Mouse (Mus musculus) midbrain, embryonic 16.5 days (tissue): ENCODE results near the gene Cfap44. TPM values are rescaled to one million over a fixed set of nuclear protein-coding genes. Genes with fewer than 3 reads are reported as not detected.

Source experiments
- ATAC-seq: fragments of 200-750 bp; cut with Nextera tagmentation; 2 replicates; pipeline ENCODE4 v1.8.0; 2017; ENCODE audit warnings: moderate TSS enrichment
- H3K27ac ChIP-seq: fragments of 300-500 bp; sonication (generic); 2 replicates; pipeline ENCODE4 v1.5.1; 2014; ENCODE audit warnings: mild to moderate bottlenecking, low read length, mixed read lengths
- H3K27me3 ChIP-seq: fragments of 300-500 bp; sonication (generic); 2 replicates; pipeline ENCODE4 v1.6.1; 2014; ENCODE audit warnings: low read depth, low read length, mixed read lengths; ENCODE audit not compliant: control insufficient read depth, insufficient read depth
- H3K36me3 ChIP-seq: fragments of 300-500 bp; sonication (generic); 2 replicates; pipeline ENCODE4 v1.6.1; 2014; ENCODE audit warnings: mild to moderate bottlenecking, low read length, moderate library complexity, mixed read lengths; ENCODE audit not compliant: control insufficient read depth, insufficient read depth
- H3K4me1 ChIP-seq: fragments of 300-500 bp; sonication (generic); 2 replicates; pipeline ENCODE4 v1.6.1; 2014; ENCODE audit warnings: mild to moderate bottlenecking, low read length, mixed read lengths; ENCODE audit not compliant: control insufficient read depth, insufficient read depth
- H3K4me2 ChIP-seq: fragments of 300-500 bp; sonication (generic); 2 replicates; pipeline ENCODE4 v1.6.1; 2014; ENCODE audit warnings: mild to moderate bottlenecking, low read length, mixed read lengths
- H3K4me3 ChIP-seq: fragments of 300-500 bp; sonication (generic); 2 replicates; pipeline ENCODE4 v1.5.1; 2014; ENCODE audit warnings: low read depth, mild to moderate bottlenecking, low read length, moderate library complexity, mixed read lengths
- H3K9ac ChIP-seq: fragments of 300-500 bp; sonication (generic); 2 replicates; pipeline ENCODE4 v1.6.1; 2014; ENCODE audit warnings: low read depth, low read length, mixed read lengths
- H3K9me3 ChIP-seq: fragments of 300-500 bp; sonication (generic); replicated peaks from 2 replicates; pipeline ENCODE4 v1.6.1; 2014; ENCODE audit warnings: mild to moderate bottlenecking, low read length, mixed read lengths; ENCODE audit not compliant: control insufficient read depth, poor library complexity, severe bottlenecking
- WGBS: fragments of 180-500 bp; shearing (Covaris S2); extraction: QIAGEN DNeasy Blood & Tissue Kit; methylation state at CpG from one replicate; pipeline ENCODE4 v1.1.7; 2014; 5-methylcytosine and 5-hydroxymethylcytosine counted together
- polyA plus RNA-seq: library from polyadenylated mRNA; unstranded; fragments of >200 nt; fragmentation: Nextera tagmentation; extraction: Ambion mirVana; gene quantifications from 2 replicates; pipeline ENCODE4 v1.2.1, GENCODE M21; 2015

Gene Cfap44
- polyA plus RNA-seq, 1 experiment from 2014 or later, result 7.0 TPM

DNA sequence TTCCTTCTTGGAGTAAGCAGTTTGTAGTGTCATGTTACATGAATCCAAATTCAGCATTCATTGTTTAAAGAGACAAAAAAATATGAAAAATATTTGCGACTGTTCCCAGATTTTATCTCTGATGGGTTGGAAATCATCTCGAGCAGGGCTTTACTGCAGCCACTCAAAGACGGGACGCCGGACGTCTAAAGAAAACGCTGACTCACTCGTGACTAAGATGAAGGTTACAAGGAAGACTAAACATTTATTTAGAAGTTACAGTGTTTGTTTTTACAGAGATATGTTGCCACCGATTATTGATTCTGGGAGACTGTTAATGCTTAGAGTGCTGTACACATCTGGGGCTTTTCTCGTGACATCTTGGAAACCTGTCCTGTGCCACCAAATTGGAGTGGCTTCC lies 90.2 kb downstream of the Cfap44 start:
- no peaks in the 10 kb centered on the region for H3K9me3 ChIP-seq
- WGBS, result 83% methylated on average over 10 of the region's 10 CpGs
- no peak overlapping the region for H3K4me2 ChIP-seq
- no peaks in the 10 kb centered on the region for H3K36me3 ChIP-seq
- no peaks in the 10 kb centered on the region for H3K27me3 ChIP-seq
- no peak overlapping the region for H3K9ac ChIP-seq
- no peak for ATAC-seq
- no peak overlapping the region for H3K4me3 ChIP-seq
- peaks cover 3% of the 10 kb centered on the region for H3K4me1 ChIP-seq
- no peak overlapping the region for H3K27ac ChIP-seq

DNA sequence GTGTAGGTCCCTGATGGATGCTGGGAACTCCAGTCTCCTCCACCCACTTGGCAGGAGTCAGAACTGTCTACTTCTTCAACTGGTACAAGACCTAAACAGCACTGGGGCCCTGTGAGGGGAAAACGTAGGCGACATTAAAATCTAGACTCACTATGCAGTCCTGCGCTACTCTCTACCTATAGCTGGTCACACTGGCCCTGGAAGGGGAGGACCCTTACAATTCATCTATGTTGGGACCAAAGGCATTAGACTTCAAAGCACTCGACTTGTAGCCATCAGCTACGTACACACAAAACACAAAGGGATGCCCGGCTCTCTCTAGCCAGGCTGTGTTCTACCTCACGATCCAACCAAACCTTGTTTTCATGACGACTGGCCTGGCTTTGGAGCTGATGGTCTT lies 91.1 kb downstream of the Cfap44 start:
- H3K4me2 ChIP-seq, result no peak overlapping the region
- H3K27ac ChIP-seq, result no peak overlapping the region
- H3K9ac ChIP-seq, result no peak overlapping the region
- ATAC-seq, result no peak
- H3K4me3 ChIP-seq, result no peak overlapping the region
- no peaks in the 10 kb centered on the region for H3K9me3 ChIP-seq
- H3K27me3 ChIP-seq, result no peaks in the 10 kb centered on the region
- no peaks in the 10 kb centered on the region for H3K36me3 ChIP-seq
- 70% methylated on average over 8 of the region's 8 CpGs for WGBS
- H3K4me1 ChIP-seq, result peaks cover 3% of the 10 kb centered on the region

DNA sequence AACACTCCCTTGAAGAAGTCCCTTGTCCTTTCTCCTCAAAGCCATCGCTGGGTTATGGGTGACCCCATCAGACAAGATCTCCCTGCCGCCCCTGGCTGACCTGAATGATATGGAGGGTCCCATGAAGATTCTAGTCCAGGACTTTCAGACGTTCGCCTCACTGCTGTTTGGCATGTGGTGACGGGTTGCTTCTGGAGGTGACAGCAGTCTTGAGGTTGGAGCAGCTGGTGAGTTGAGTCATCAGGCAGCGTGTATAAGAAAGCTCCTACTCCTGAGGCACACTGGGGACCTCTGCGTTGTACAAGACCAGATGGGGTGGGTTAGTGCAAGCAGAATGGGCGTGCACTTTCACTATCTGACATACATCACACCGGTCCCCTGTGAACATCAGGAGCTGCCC lies 92.0 kb downstream of the Cfap44 start:
- no peaks in the 10 kb centered on the region for H3K9me3 ChIP-seq
- no peaks in the 10 kb centered on the region for H3K27me3 ChIP-seq
- H3K4me1 ChIP-seq, result peaks cover 3% of the 10 kb centered on the region
- WGBS, result 79% methylated on average over 9 of the region's 9 CpGs
- no peak for ATAC-seq
- H3K27ac ChIP-seq, result no peak overlapping the region
- no peak overlapping the region for H3K4me3 ChIP-seq
- no peaks in the 10 kb centered on the region for H3K36me3 ChIP-seq
- no peak overlapping the region for H3K4me2 ChIP-seq
- no peak overlapping the region for H3K9ac ChIP-seq

DNA sequence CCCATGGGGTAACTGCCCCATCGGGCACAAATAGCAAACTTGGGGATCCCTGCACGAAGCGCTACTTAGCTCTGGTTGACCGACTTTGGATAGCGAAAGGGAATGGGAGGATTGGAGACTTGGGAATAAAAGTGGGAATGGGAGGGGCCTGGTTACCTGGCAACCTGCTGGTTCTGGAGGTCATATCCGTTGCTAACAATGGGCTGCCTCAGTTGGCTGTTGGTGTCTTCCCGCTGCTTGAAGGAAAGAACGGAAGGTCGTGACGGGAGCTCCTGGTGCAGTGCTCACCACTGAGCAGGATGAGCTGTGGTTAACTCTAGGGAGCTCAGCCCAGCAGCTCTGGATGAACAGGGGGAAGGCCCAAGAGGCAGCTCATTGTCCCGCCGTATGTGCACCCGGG lies 92.6 kb downstream of the Cfap44 start:
- Histone ChIP-seq H3K27me3 (no peaks in the 10 kb centered on the region), H3K9me3 (no peaks in the 10 kb centered on the region), H3K4me2 (no peak overlapping the region), H3K36me3 (no peaks in the 10 kb centered on the region), H3K9ac (no peak overlapping the region), H3K4me3 (no peak overlapping the region), H3K27ac (no peak overlapping the region), H3K4me1 (no peaks in the 10 kb centered on the region)
- ATAC-seq, result no peak
- WGBS, result 62% methylated on average over 13 of the region's 13 CpGs

DNA sequence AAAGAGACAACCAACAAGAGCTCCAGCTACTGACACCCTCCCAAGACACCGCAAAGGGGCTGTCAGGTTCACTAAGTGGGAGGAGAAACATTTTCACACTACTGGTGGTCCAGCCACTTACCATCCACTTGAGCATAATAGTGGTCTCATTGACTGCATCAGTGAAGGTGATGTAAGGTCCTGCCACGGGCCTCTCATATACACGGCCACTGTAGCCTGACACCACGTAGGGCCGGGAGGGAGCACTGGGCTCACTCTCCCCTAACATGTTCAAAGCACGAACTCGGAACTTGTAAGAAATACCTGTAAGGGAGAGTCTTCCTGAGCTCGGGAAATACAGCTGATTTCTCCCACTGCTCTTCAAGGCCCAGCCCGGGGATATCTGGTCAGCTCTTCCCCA lies 96.5 kb downstream of the Cfap44 start:
- WGBS, result 92% methylated on average over 9 of the region's 9 CpGs
- Histone ChIP-seq H3K4me2 (no peak overlapping the region), H3K9me3 (no peaks in the 10 kb centered on the region), H3K27me3 (no peaks in the 10 kb centered on the region), H3K4me1 (peaks cover 7% of the 10 kb centered on the region; the same call in 1 of the 2 replicates), H3K4me3 (no peak overlapping the region), H3K9ac (no peak overlapping the region), H3K27ac (no peak overlapping the region), H3K36me3 (no peaks in the 10 kb centered on the region)
- no peak for ATAC-seq

DNA sequence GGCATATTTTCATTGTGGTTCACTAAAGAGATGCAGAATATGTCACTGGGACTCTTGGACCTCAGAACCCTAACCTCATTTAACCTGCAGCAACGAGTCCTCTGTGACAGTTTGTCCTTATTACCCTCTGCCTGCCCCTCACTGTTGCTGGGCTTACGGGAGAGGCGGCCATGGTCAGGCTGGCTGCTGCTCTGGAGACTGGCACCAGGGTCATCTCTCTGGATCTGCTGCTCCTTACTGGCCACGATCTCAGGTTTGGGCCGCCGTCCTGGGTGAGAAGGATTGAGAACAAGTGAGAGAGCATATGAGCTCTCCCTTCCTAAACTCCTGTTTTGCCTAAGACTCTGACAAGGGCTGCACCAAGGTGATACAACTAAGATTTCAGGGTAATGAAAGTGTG lies 97.6 kb downstream of the Cfap44 start:
- H3K27ac ChIP-seq, result no peak overlapping the region
- H3K27me3 ChIP-seq, result no peaks in the 10 kb centered on the region
- no peak overlapping the region for H3K4me2 ChIP-seq
- no peak overlapping the region for H3K9ac ChIP-seq
- no peaks in the 10 kb centered on the region for H3K9me3 ChIP-seq
- ATAC-seq, result no peak
- H3K4me3 ChIP-seq, result no peak overlapping the region
- peaks cover 7% of the 10 kb centered on the region; the same call in 1 of the 2 replicates for H3K4me1 ChIP-seq
- WGBS, result 94% methylated on average over 6 of the region's 6 CpGs
- H3K36me3 ChIP-seq, result no peaks in the 10 kb centered on the region

DNA sequence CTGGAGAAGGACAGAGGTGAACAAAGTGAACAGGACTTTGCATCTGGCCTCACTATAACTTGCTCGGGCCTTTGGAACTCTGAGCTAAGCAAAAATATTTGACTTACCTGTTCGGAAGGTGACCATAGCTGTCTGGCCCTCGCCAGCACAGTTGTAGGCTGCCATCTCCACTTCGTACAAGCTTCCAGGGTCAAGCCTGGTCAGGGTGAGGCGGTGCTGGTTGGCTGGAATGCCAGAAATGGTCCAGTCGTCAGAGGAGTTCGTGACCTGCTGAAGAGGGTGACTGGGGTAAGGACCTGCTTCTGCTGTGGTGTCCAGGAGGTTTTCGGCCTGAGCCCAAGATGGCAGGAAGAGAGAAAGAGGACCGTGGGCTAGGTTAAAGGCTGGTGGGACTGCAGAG lies 98.1 kb downstream of the Cfap44 start:
- no peak overlapping the region for H3K4me2 ChIP-seq
- H3K27me3 ChIP-seq, result no peaks in the 10 kb centered on the region
- no peaks in the 10 kb centered on the region for H3K36me3 ChIP-seq
- 87% methylated on average over 9 of the region's 9 CpGs for WGBS
- ATAC-seq, result no peak
- H3K9me3 ChIP-seq, result no peaks in the 10 kb centered on the region
- no peak overlapping the region for H3K9ac ChIP-seq
- no peak overlapping the region for H3K27ac ChIP-seq
- peaks cover 7% of the 10 kb centered on the region; the same call in 1 of the 2 replicates for H3K4me1 ChIP-seq
- H3K4me3 ChIP-seq, result no peak overlapping the region

DNA sequence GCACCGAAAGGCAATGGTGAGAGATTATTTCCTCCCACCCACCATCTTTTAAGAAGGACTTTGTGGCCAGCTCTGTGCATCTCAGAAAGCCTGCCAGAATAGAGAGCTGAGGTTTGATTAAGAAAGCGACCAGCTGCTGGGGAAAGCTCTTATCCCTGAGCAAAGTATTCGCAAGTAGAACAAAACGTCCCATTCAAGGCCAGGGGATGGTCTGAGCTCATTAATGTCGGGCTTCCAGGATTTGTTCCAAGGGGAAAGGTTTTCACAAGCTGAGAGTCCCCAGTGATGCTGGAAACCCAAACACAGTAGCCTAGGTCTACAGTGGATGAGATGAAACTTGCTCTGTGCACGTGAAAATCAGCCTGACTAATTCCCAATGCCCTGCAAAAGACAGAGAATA lies 99.3 kb downstream of the Cfap44 start:
- WGBS, result 13% methylated on average over 6 of the region's 6 CpGs
- ATAC-seq, result no peak
- Histone ChIP-seq H3K36me3 (0 out of 2 replicates have a peak, but pooled peaks cover 3% of the 10 kb centered on the region), H3K4me3 (no peak overlapping the region), H3K9me3 (no peaks in the 10 kb centered on the region), H3K9ac (no peak overlapping the region), H3K27ac (0 out of 2 replicates have a peak overlapping the region, but pooled peaks have one; percentile 39), H3K4me1 (peaks cover 7% of the 10 kb centered on the region; the same call in 1 of the 2 replicates), H3K27me3 (no peaks in the 10 kb centered on the region), H3K4me2 (no peak overlapping the region)

DNA sequence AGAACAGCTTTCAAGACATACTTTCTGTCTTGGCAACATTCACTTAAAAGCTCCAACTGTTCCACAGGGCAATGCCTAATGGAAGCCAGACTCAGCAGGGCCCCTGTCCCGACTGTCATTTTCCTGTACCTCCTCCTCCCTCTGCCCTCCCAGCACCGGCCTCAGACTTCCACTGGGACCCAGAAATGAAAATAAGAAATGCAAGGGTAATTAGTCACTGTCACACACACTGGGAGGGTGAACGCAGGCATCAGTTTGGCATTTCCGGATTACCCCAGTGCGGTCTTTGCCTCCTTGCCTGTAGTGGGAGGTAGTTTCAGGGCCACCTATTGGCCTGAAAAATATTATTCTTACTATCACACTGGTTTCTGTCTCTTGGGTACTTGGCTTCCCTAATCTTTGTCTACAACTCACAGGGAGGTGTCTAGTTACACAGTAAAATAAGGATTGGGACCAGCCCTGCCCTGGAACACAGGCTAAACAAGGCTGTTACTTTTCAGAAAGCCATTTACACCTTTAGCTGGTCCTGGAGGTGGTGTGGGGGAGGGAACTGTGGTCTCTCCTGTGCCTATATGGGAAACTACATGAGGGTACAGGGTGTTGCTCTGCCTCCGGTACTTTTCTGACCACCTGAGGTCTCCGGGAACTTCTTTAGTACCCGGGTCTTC lies 100.0 kb downstream of the Cfap44 start:
- Histone ChIP-seq H3K27me3 (no peaks in the 10 kb centered on the region), H3K27ac (peak overlapping the region; percentile 39; the same call in 1 of the 2 replicates), H3K4me2 (no peak overlapping the region), H3K9me3 (no peaks in the 10 kb centered on the region), H3K4me1 (peaks cover 7% of the 10 kb centered on the region; the same call in 1 of the 2 replicates), H3K4me3 (no peak overlapping the region), H3K36me3 (0 out of 2 replicates have a peak, but pooled peaks cover 3% of the 10 kb centered on the region), H3K9ac (0 out of 2 replicates have a peak overlapping the region, but pooled peaks have one; percentile 6)
- WGBS, result 46% methylated on average over 8 of the region's 8 CpGs
- ATAC-seq, result no peak
